Mouse (Mus musculus) natural killer cell, adult 2 months (primary cell): ENCODE results near the gene Zfp11.

Experiments
- DNase-seq, 2 experiments: peaks; one replicate each; pipeline ENCODE4 v3.0.0; 2022; ENCODE audit warnings: low spot score in 2 of 2

Zfp11 gene

DNA sequence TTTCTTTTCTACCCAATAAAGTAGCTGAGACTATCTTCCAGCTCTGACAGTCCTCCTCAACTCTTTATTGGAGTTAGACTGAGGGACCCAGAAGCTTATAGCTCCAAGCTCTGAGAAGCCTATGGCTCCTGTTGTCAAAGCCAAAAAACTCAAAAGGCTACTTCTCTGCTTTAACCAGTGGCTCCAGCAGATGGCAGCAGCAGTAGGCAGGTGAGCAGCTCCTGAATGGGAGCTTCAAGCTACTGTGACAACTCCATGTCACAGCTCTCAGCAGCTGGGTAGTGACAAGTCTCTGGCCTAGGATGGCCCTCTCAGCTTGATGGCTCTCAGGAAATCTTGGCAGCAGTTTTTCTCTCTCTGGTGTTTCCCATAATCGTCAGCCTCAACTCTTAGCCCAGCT is 58.8 kb downstream of the Zfp11 start:
- DNase-seq, result peak; percentile 25 to 51

DNA sequence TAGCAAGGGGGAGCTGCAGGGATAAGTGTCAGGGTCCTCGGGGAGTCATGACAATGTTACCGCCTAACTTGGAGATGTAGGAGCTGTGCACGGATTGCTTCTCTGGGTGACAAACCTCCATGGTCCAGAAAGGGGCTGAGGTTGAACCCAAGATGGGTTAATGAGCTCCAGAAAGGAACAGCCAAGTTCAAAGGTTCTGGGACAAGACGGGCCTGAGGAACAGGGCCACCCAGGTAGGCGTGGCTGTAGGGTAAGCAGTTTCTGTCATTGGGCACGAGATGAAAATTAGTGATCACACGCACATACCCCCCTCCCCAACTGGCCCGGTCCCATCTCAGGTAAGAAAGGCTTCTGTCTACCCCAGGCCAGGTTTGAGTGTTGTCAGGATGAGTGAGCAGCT is 62.4 kb downstream of the Zfp11 start:
- no peak for DNase-seq
